Mouse (Mus musculus) left cerebral cortex, postnatal 10 days (tissue): Measurements from ENCODE around the gene Fbn1. TPM values are rescaled to one million over a fixed set of nuclear protein-coding genes. Genes with fewer than 3 reads are reported as not detected.
A peak's percentile ranks its signal among the peaks of the same experiment; 100 is the strongest.

Source experiments
- DNase-seq, 2 experiments: peaks; one replicate each; pipeline ENCODE4 v3.0.0; 2021 to 2022; ENCODE audit warnings: low spot score in 2 of 2, mixed read lengths in 1 of 2; ENCODE audit errors: extremely low spot score in 1 of 2
- intact Hi-C: fragments of 180-260 bp; cut with DNase I; formaldehyde crosslinking; loops from one replicate; pipeline ENCODE4 v1.15.1; 2025
- total RNA-seq, 2 experiments: library from RNA; stranded (reverse); gene quantifications; 2 replicates each; pipeline ENCODE4 v1.2.3; 2021

Fbn1 gene
- total RNA-seq, 2 experiments from 2014 or later: 9.5 to 9.7 TPM

- intact Hi-C loops: no loop called here
- DNase-seq: peak; percentile 23 to 68
Measured at GRCm38 (mm10) chr2:125505746-125506315, 2.0 kb downstream of the Fbn1 start.

DNA sequence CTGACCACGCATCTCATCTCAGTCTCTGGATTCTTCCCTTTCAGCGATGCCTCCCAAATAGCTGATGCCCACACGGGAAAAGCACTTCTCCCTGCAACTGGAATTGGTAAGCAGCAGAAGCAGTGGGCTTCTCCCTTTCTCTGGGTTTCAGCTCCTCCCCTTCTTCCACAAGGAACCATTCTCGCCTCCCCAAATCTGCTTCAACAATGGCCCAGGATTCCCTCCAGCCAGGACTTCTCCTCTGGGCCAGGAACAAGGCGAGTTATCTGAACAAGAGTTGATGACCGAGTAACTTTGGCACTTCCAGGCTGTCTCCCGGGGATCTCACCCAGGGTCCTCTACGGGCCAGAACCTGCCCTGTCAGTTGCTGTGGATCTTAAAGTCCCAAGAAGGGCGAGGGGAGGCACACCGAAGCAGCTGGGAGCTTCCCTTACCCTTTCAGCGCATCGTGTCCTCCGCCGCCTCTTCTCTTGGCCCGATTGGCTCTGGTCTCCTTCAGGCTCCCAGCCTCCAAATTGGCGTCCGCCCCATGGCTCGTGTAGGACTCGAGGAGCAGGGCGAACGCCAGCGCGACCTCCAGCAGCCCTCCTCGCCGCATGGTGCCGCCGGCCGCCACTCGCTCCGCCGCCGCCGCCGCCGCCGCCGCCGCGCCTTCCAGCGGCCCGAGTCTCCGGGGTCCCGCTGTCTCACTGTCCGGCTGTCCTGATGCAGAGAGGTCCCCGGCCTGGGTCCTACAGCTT lies 2.6 kb downstream of the Fbn1 start, which contains the start of gene Gm9913:
Gene Gm9913 (plus strand): TSS at position 84 of the 740 bp plus-strand sequence.
- intact Hi-C loops: no loop called here
- peak in 1 of 2 experiments; percentile 71 for DNase-seq

- intact Hi-C loops: no loop called here
- no peak for DNase-seq
Measured at GRCm38 (mm10) chr2:125501526-125501925, 6.3 kb downstream of the Fbn1 start.

GRCm38 (mm10) chr2:125498216-125498615 lies 9.6 kb downstream of the Fbn1 start:
- intact Hi-C loops: no loop called here
- DNase-seq: no peak

DNA sequence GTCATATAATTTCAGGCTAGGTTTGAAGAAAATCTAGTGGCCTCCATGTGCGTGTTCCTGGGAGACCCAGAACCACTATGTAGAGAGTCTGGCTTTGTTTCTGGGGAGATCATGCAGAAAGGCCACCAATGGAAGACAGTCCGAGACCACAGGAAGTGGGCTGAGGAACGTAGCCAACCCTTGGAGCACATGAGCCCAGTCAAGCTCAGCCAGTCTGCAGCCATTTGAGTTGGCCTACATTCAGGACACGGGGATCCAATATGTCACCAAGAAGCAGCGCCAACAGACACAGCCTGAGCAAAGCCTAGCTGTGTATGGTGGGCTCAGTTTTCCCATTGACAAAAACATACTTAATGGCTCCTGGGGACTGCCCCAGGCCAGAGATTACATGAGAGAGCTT lies 11.1 kb downstream of the Fbn1 start:
- no peak for DNase-seq
- intact Hi-C loops: no loop called here

DNA sequence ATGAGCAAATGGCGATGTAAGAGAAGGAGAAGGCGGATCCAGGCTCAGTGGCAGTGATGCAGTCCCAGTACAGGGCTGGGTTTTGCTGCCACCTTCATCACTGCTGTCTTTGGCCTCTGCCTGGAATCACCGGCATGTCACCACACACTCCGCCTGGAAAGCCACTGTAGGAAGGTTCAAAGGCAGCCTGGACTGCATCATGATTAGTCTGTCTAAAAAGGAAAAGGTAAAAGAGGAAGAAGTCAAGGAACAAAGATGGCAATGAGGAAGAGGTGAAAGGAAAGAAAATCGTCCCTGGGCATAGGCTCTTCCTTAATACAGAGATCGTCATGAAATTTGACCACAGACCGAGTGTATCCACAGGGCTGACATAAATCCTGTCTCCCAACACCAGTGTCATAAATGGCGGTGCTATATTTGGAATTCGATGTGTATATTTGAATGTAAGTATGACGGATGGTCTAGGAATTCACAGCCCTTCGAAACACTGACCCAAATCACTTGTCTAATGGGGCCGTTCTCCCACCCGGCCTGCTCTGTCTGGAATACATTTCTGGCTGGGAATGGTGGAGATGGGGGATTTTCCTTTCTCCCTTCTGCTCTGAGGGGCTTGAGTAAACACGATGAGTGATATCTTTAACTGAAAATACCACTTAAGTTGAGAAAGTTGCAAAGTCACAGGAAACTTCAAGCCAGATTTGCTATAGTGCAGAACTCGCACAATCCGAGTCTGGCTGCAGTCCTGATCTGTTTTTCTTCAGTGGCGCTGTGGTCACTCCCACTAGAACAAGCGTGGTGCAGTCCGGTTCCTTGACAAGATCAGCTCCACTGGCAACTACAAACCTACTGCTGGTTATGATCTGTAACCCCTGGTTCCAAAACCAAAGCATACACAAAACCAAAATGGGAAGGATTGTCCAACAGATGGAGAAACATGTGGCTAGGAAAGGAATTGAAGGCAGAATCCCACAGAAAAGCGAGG lies 12.7 kb downstream of the Fbn1 start:
- no peak for DNase-seq
- intact Hi-C loops: no loop called here

GRCm38 (mm10) chr2:125494291-125494690 lies 13.5 kb downstream of the Fbn1 start:
- intact Hi-C loops: no loop called here
- DNase-seq: no peak

DNA sequence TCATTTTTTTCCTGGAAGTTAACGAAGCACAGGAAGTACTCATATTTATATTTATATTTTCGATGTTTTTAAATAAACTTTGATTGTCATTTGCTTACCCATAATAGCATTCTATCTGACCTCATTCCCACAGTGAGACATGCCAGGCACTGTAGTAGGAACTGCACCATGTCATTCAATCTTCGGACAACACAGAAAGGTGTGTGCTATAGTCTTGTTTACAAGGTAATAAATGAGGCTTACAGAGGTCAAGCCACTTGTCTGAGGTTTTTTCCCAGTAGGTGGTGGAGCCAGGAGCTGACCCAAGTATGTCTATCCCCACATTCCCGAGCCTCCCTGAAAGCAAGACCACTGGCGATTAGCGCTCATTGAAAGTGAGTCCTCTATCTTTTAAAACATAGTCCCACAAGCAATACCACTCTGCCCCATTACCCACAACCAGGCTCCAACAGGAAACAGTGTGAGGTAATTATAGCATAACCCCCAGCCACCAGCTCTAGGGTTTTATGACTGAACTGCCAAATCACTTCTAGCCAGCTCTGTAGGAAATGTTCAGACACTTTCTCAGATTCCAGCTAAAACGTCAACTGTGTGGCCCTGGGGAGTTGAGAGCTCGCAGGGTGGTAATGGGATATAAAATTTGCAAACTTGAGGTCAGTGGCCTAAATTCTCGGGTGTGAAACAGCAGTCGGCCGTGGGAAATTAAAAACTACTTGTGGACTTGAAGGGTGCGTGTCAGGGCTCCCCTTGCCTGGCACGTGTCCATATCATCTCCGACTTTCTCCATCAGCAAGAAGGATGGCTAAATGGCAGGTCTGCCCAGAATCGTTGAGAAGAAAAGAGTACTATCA lies 15.5 kb downstream of the Fbn1 start:
- intact Hi-C loops: no loop called here
- DNase-seq: no peak

DNA sequence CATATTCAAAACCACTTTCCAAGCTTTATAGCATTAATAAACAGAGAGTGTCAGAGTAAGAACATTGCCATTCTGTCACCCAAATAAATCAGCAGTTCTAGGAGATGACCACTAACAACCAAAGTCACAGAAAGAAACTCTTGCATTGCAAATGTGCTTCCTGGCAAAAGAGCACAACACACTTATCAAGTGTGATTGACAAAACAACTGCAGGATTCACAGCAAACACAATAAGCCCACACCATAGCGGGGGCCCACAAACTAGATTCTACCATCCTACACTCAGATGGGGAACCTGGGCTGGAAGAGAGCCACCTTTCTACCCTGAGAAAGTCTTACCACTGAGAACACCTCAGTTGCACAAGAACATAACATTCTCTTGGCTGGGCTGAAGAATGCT lies 17.8 kb downstream of the Fbn1 start:
- intact Hi-C loops: no loop called here
- DNase-seq: no peak

GRCm38 (mm10) chr2:125484910-125485309 lies 22.9 kb downstream of the Fbn1 start:
- no peak for DNase-seq
- intact Hi-C loops: no loop called here

- DNase-seq: no peak
- intact Hi-C loops: no loop called here
Measured at GRCm38 (mm10) chr2:125484164-125484563, 23.6 kb downstream of the Fbn1 start.

DNA sequence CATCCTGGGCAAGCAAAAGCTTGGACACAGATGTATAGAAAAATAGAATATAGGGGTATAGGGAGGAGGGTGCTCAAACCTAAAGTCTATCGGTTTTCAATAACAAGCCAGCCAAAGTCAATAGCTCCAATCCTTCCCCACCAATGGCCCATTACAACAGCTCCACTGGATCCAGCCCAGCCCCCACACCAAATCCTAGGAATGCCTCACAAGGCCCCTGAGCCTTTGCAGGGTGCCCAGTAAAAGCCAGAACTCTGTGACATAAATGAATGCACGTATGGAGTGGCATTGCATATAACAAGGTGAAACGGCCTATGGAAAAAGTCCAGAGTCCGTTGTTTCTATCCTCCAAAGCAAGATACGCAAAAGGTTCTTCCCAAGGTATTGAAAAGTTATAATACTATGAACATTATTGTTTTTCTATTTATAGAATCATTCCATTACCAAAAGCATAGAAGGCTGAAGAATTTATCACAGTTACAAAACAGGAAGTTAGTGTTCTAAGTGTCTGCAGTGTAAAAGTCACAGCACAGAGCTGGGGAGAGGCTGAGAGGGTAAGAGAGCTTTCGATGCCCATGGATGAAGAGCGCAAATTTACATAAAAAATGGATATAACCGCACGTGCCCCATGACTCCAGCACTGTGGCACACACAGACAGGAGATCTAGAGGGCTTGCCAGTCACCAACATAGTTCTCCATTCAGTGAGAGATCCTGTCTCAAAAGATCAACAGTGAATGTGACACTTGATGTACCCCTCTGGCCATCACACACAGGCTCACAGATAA lies 26.1 kb downstream of the Fbn1 start:
- intact Hi-C loops: no loop called here
- DNase-seq: no peak

GRCm38 (mm10) chr2:125481116-125481515 lies 26.7 kb downstream of the Fbn1 start:
- DNase-seq: peak in 1 of 2 experiments; percentile 15
- intact Hi-C loops: no loop called here

DNA sequence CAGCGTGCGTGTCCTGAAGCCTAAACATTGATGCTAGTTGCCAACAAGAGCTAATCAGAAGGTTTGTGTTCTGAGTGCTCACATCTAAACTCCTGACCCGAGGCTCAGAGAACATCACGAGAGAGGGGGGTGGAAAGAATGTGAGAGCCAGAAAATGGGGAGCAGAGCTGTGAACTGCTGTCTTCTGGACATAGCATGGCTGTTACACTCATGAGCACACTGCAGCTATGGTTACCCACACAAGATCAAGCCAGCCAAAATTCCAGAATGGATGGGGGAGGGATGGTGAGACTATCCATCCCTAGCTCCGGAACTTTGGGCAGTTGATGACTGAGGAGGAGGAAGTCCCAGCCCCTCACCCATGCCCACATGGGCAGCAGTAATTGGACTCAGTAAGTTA lies 27.7 kb downstream of the Fbn1 start:
- intact Hi-C loops: no loop called here
- DNase-seq: no peak

DNA sequence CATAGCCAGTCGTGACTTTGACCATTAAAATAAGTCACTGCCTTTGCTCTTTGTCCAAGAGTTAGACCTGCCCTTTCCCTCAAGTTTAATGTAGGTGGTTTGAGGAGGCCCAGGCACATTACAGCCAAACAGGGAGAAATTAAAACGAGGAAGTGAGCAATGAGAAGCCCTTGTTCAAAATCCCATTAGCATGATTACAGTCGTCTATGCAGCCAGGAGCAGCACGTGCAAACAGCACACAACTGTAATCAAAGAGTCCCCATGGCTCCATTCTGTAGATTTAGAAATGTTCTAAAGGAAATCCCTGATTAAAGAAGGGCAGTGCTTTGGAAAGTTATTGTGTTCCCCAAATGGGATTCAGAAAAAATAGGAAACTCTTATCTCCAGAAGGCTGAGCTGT lies 29.1 kb downstream of the Fbn1 start:
- intact Hi-C loops: no loop called here
- no peak for DNase-seq

- DNase-seq: no peak
- intact Hi-C loops: no loop called here
Measured at GRCm38 (mm10) chr2:125477367-125477766, 30.4 kb downstream of the Fbn1 start.

DNA sequence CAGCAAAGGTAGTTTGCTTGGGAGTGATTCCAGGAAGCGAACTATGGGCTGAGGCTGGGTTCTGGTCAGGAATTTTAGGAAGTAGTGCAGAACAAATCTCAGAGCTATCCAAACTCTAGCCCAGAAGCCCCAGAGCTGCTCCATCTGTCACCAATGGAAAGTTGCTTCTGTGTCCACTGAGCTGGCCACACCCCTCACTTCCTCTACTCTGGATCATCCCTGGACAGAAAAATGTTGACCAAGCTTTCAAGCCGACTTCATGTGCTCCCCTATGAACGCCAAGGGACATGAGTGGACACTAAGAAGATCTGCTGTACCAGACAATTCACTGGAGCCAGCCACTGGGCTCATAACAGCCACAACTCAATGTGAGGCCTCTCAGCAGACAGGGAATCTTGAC lies 31.6 kb downstream of the Fbn1 start:
- intact Hi-C loops: no loop called here
- no peak for DNase-seq

DNA sequence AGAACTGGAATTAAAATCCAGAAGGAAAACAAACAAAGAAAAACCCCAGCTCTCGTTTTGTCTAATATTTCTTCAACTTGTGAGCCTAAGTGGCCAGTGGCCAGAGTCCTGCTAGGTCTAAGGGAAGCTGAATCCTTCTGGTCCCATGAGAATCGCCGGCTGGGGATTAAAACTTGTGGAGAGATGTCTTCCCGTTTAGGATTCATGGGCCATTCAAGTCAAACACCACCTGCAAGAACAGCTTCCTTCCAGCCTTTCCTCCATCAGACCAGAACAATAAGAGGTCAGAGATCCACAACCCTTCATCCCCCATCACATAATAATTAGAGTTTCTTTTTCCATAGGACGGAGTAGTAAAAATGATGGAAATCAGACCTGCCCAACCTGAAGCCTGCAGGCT lies 33.1 kb downstream of the Fbn1 start:
- intact Hi-C loops: no loop called here

More for the DNA sequence above, 33.1 kb downstream of the Fbn1 start:
- DNase-seq: no peak
